Mouse (Mus musculus): ENCODE results near the gene Megf8. TPM values are rescaled to one million over a fixed set of nuclear protein-coding genes. Genes with fewer than 3 reads are reported as not detected.

The Megf8 gene
- total RNA-seq, 2 experiments from 2014 or later = 3.1 to 4.0 TPM

DNA sequence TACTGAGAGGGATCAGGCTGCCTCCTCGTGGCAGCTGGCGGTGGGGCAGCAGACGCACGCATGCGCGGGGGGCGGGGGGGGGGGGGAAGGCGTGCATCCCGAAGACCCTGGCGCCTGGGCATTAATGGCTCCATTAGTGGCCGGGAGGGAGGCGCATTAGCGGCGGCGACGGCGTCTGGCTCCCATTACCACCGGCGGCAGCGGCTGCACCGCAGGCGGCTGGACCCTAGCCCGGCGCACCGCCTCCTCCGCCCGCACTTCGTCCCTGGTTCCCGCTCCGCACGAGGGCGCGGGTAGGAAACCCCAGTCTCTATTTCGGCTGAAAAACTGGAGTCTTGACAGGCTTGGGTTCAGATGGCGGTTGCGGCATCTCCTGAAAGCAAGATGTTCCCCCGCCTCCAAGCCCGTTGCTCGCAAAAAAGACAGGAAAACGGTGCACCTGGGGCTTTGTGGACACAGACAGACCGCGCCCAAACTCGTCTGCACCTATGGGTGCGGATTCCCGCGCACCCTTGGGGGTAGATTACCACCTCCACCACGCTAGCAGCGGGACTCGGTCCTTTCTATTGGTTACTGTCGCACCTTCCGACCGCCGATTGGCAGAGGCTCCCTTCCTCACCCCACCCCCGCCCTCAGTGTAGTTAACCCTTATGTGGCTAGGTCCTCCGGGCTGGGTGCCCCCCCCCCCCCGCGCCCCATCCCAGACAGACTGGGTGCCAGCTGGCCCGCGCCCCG, 38.5 kb upstream of the Megf8 start:
- ATAC-seq (replicated peaks; ENCODE audit: poor library complexity, severe bottlenecking) = peak; percentile 43

DNA sequence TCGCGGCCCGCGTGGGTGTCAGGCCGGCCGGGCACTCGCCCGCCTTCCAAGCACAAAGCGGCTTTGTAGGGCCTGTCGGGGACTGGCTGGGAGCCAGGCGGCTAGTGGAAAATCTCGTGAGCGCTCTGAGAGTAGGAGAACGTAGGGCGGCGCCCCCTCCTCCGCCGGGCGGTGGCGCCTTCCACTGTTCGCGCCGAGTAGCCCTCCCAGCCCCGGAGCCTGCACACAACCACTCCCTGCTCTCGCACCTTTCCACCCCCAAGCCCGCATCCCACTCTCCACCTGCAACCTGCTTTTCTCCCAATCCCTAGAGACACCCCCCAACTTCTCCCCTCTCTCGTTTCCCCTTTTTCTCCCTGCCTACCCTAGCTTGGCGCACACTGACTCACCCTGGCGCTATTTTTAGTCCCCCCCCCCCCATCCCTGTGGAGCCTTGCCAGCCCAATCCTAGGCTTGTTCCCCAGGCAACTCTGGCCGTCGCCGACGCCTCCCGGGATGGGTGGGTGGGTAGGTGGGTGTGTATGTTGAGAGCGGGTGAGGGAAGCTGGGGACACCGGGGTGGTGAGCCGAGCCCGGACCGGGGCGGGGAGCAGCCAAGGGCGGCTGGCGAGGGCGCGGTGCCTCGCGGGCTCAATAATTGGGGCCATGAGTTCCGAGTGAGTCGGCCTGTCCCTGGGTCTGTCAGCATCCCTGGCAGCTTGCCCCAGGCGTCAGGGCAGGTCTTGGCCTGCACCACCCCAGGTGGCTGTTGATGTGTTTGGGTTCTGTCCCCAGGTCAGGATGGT, 37.7 kb upstream of the Megf8 start:
- ATAC-seq (replicated peaks; ENCODE audit: poor library complexity, severe bottlenecking) = peak; percentile 5

DNA sequence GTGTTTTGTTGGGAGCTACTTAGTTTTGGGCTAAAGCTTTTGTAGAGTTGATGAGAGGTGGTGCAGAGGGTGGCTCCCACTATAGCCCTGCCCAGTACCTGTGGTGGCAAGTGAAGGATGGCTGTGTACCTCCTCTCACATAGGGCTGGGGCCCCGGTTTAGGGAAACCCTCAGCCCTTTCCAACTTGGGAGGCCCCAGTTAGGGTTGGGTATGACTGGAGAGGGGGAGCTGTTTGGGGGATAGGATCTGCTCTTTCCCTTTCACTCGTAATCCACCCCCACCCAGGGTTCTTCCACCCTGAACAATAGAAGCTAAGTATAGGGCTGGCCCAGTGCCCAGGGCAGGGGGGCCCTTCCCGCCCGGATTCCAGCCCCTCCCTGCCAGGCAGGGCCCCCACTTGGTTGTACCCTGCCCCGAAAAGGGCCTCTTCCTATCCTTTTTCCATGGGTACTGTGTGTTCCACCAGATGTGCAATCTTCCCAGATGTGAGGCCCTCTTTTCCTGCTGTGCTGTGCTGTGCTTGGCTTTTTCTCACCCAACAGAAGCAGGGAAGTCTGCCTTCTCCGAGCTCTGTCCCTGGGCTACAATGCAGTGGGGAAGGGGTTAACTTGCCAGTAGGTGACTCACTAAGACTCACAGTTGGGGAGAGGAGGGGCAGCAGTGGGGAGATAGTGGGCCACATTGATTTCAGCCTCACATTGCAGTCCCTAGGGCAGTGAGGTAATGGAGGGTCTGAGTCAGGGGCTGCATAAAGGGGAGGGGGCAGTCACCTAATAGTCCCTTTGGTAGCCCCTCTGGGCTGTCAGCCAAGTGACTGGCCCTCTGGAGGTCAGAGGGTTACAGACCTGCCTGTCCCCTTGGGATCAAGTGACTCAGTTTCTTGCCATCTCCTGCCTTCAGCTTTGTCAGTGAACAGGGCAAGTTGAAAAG, 36.8 kb upstream of the Megf8 start:
- ATAC-seq (replicated peaks; ENCODE audit: poor library complexity, severe bottlenecking) = no peak

DNA sequence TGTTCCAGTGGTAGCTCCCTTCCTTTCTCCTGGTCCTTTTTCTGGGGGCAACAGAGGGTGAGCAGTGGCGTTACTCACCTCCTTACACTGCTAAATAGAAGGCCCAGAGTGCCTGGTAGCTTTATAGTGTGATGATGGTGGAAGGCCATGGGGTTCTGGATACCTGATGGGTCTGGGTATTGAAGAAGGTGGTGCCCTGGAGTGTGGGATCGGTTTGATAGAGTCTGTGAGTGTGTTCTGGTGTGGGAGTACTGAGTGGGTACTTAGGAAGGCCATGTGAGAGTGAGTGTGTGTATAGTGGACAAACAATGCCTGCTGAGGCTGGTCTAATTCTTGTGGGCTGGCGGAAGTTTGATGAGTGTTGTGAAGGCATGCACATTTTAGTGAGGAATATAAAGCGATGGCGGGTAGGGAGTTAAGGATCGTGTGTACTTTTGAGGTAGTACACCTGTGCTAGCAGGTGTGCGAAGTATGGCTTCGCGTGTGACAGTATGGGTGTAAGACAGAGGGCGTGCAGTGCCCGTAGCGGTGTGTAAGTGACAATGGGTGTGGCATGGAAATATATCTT, 35.7 kb upstream of the Megf8 start:
- no peak for ATAC-seq (replicated peaks; ENCODE audit: poor library complexity, severe bottlenecking)

DNA sequence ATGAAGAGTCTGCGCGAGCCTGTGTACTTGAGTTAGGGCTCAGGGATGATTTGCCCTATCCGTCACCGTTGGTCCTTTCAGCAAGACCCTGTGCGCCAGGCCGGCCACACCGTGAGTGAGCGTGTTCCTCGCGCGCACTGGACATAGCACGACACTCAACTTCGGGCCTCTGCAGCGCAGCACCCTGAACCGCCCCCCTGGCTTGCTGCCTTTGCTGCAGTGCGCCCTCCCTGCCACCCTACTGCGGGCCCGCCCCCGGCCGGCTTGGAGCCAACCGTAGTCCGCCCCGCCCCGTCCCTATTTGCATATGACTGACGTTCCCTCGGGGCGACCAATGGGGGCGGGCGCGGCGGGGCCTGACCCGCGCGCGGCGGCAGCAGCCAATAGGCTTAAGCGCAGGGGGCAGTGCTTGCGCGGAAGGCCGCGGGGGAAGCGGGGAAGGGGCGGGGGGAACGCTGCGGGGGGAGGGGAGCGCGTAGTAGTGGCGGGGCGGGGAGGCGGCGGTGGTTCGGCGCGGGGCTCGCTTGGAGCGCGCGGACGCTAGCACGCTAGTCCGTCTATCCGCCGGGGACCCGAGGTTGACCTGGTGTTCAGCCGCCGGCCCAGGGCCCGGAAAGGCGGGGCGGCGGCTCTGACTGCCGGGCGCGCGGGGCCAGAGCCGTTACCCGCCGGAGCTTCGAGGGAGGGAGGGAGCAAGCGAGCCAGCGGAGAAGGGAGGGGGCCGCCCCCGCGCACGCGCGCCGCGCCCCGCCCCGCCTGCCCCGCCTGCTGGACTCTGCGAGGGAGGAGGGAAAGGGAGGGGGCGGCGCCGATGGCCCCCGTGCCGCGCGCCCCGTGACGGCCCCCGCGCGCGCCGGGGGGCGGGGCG, 35.0 kb upstream of the Megf8 start:
- ATAC-seq (replicated peaks; ENCODE audit: poor library complexity, severe bottlenecking) = peak; percentile 59

DNA sequence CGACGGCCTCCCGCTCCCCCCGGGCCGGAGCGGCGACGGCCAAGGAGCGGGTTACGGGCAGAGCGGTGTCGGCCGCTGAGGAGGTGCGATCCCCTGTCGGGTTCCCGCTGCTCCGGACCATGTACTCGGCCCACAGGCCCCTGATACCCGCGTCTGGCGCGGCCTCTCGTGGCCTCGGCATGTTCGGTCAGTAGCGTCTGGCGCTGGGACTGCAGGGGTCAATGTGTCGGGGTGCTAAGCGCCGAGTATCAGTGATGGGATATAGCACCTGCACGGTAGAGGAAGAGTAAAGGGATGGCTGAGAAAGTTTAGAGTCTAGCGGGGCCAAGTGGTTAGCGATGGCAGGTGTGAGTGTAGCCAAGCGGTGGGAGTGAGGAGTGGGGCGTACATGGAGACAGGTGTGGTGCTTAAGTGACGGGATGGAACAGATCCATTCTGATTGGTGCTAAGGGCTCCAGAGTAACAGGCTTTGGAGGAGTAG, 34.2 kb upstream of the Megf8 start:
- no peak for ATAC-seq (replicated peaks; ENCODE audit: poor library complexity, severe bottlenecking)

DNA sequence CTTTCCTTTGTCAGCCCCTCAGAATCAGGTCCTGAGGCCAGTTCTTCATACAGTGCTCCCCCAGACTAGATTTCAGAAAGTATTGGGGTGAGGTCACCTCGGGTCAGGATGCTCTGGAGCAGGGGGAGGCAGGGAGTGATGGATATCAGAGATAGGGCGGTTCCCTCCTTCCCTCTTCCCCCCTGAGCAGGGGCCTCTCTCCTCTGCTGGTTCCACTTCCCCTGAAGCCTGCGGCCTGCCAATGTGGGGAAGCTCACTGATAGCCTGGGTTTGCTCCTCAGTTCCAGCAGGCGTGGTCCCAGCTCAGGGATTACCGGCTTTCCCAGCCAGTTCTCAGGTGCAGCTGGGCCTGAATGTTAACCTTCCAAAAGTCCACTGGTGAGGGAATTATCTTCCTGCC, 33.3 kb upstream of the Megf8 start:
- ATAC-seq (replicated peaks; ENCODE audit: poor library complexity, severe bottlenecking) = peak; percentile 38

DNA sequence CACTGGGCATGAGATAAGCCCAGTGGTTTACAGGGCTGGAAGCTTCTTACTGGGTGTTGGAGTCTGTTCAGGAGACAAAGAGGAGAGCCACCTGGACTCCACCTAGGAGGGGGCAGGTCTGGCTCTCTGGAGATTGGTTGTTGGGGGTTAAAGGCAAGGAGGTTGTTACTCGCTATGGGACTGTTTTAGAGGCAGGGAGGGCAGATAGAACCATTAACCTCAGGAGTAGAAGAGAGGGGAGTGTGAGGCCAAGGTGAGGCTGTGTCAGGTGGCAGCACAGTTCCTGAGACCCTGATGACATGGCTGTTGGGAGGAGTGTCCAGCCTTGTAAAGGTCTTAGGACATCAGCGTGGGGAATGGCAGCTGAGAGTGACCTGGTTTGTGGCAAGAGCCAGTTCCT, 32.8 kb upstream of the Megf8 start:
- ATAC-seq (replicated peaks; ENCODE audit: poor library complexity, severe bottlenecking) = no peak

DNA sequence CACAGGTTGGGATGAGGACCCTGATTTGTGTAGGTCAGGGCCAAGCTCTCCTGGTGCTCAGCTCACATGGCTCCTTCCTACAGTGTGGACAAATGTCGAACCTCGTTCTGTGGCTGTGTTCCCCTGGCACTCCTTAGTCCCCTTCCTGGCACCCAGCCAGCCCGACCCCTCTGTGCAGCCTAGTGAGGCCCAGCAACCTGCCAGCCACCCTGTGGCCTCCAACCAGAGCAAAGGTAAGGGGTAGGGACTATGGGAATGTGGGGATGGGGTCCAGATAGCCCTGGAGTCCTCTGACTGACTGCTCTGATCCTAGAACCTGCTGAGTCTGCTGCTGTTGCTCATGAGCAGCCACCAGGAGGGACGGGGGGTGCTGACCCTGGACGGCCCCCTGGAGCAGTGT, 32.2 kb upstream of the Megf8 start:
- no peak for ATAC-seq (replicated peaks; ENCODE audit: poor library complexity, severe bottlenecking)

DNA sequence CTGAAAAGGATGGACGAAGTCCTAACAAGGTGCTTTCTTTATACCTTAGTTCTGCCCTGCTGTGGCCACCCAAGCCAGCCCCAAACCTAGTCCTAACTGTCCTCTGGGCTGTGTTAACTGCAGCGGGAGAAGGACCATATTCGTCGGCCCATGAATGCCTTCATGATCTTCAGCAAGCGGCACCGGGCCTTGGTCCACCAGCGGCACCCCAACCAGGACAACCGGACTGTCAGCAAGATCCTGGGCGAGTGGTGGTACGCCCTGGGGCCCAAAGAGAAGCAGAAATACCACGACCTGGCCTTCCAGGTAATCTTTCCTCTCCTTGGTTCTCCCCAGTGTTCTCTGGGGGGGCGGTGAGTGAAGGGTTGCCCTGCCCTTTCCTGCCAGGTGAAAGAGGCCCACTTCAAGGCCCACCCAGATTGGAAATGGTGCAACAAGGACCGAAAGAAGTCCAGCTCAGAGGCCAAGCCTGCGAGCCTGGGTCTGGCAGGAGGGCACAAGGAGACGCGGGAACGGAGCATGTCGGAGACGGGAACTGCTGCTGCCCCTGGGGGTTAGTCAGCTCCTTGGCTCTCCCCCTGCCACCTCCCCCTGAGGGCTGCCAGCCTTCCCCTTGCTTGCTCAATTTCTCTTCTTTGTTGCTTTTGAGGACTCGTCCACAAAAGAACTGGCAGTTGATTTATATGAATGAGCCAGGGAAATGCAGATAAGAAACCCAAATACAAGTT, 31.3 kb upstream of the Megf8 start:
- no peak for ATAC-seq (replicated peaks; ENCODE audit: poor library complexity, severe bottlenecking)

DNA sequence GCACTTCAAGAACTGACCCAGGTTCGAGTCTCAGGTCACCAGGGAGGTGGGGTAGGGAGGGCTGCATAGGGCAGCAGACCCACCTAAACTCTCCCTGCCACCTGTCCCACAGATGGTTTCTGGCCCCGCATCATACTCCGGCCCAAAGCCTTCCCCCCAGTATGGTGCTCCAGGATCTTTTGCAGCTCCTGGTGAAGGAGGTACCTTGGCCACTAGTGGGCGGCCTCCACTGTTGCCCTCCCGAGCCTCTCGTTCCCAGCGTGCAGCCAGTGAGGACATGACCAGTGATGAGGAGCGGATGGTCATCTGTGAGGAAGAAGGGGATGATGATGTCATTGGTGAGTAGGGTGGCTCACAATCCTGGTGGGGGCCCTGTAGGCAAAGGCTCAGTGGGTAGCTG, 30.0 kb upstream of the Megf8 start:
- ATAC-seq (replicated peaks; ENCODE audit: poor library complexity, severe bottlenecking) = no peak

DNA sequence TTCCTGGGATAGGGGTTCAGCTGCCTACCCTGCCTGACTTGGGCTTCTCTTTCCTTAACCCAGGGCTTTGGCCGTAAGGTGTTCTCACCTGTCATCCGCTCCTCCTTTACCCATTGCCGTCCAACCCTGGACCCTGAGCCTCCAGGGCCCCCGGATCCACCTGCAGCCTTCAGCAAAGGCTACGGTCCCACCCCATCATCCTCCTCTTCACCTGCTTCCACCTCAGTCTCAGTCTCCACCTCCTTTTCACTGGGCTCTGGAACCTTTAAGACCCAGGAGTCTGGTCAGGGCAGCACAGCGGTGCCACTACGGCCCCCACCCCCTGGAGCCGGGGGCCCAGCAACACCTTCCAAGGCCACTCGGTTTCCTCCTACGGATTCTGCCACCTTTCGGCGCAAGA, 29.0 kb upstream of the Megf8 start:
- ATAC-seq (replicated peaks; ENCODE audit: poor library complexity, severe bottlenecking) = no peak

DNA sequence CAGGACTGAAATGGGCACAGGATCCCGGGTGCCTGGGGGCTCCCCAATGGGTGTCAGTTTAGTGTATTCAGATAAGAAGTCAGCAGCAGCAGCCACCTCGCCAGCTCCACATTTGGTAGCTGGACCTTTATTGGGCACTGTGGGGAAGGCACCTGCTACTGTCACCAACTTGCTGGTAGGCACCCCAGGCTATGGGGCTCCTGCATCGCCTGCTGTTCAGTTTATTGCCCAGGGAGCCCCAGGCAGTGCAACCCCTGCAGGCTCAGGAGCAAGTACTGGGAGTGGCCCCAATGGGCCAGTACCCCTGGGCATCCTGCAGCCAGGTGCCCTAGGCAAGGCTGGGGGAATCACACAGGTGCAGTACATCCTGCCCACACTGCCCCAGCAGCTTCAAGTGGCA, 28.2 kb upstream of the Megf8 start:
- ATAC-seq (replicated peaks; ENCODE audit: poor library complexity, severe bottlenecking) = no peak

DNA sequence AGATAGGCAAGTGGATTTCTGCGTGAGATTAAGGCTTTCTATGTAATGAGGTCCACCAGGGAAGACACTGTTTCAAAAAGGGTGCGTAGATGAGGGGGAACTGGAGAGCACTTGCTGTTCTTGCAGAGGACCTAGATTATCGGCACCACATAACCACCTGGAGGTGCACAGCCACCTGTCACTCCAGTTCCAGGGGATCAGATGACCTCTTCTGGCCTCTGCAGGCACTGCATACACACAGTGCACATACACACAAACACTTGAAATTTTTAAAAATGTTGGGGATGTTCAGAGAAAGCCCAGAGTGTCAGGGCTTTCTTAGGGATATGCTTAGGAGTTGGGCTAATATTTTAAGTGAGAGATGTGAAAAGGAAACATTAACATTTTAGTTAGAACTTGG, 27.0 kb upstream of the Megf8 start:
- no peak for ATAC-seq (replicated peaks; ENCODE audit: poor library complexity, severe bottlenecking)

DNA sequence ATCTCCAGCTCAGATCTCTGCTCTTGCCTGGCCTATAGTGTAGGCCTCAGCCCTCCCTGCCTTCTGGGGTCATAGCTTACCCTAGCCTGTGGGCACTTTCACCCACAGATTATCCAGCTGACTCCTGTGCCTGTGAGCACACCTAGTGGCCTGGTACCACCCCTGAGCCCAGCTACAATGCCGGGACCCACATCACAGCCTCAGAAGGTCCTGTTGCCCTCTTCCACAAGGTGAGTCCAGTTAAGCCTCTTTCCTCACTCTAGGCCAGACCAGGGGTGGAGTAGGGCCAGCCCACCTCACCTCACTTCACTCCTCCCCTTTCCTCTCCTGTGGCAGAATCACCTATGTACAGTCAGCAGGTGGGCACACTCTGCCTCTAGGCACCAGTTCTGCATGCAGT, 26.5 kb upstream of the Megf8 start:
- no peak for ATAC-seq (replicated peaks; ENCODE audit: poor library complexity, severe bottlenecking)

DNA sequence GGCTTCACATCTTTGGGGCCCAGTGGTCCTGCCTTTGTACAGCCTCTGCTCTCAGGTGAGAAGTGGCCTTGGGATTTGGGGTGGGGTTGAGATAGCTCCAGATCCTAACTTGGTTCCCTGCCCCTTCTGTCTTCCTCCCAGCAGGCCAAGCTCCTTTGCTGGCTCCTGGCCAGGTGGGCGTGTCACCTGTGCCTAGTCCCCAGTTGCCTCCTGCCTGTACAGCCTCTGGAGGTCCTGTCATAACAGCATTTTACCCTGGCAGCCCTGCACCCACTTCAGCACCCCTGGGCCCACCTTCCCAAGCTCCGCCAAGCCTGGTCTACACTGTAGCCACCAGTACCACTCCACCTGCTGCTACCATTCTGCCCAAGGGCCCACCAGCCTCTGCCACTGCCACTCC, 26.1 kb upstream of the Megf8 start:
- no peak for ATAC-seq (replicated peaks; ENCODE audit: poor library complexity, severe bottlenecking)

DNA sequence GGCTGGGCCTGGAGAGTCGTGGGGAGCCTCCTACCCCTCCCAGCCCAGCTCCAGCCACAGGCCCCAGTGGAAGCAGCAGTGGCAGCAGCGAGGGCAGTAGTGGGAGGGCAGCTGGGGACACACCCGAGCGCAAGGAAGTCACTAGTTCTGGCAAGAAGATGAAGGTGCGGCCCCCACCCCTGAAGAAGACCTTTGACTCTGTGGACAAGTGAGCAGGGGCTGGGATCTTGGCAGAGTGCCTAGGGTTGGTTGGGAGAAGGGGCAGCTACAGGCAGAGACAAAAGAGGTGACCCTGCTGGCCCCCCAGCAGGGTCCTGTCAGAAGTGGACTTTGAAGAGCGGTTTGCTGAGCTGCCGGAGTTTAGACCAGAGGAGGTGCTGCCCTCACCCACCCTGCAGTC, 24.9 kb upstream of the Megf8 start:
- ATAC-seq (replicated peaks; ENCODE audit: poor library complexity, severe bottlenecking) = no peak

DNA sequence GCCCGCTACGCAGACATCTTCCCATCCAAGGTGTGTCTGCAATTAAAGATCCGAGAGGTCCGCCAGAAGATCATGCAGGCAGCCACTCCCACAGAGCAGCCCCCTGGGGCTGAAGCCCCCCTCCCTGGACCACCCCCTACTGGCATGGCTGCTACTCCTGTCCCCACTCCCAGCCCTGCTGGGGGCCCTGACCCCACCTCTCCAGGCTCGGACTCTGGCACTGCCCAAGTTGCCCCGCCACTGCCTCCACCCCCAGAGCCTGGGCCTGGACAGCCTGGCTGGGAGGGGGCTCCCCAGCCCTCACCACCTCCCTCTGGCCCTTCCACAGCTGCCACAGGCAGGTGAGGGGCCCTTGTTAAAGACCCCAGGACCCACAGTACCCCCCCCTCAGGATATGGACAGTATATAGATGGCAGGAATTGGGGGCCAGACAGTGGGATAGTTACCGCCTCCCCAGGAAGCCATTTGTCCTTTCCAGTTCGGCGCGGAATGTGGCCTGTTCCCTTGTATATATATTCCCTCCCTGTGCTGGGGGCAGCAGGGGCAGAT, 23.7 kb upstream of the Megf8 start:
- ATAC-seq (replicated peaks; ENCODE audit: poor library complexity, severe bottlenecking) = no peak

DNA sequence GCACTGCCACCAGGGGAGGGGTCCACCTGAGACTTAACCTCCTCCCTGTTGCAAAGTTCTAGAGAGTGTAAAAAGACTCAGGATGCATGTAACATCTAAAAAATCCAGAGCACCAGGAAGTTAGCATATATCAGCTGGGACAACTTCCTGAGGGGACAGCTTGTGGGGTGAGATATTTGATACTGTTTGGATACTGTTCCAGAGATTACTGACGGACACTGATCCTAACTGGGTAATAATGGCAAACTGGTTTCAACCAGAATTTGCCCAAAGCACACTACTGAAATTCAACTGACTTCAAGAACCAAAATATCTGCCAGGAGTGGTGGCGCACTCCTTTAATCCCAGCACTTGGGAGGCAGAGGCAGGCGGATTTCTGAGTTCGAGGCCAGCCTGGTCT, 22.5 kb upstream of the Megf8 start:
- ATAC-seq (replicated peaks; ENCODE audit: poor library complexity, severe bottlenecking) = no peak
